In the genomic region with DNA sequence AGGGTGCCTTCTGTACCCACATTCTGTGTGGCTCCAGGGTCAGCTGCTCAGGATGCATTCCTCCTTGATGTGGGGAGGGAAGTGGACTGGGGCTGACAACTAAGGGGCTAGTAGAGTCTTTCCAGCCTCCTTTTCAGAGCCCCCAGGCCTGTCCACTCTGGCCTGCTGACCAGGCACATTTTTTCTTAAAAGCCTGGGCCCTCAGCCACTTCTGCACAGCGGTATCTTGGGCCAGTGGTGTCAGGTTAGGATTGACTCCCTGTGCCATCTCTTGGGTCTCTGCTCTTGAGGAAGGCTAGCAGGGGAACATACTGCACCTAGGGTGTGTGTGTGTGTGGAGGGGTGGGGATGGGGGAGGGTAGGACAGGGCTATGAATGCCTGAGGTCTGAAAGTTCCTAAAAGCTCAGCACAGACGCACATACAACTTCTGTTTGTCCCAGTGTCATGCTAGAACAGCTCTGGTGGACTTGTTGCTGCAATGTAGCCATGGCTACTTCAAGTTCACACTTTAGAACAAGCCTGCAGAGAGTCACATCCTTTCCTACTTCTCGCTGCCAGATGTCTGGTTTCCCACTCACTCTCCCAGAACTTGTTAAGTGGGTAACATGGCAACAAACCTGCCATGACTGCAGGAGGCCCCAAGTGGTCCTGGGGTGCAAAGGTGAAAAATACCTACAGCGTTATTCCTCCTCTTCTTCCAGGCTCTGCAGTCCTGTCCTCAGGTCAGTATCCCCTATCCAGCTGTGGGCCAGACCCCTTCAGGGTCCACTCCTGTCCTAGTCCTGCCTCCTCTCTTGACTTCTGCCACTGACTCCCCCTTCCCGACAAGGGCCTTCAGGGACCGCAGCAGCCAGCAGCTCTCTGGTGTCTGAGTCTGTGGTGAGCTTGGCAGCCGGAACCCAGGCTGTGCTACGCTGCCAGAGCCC, we compare ENCODE assay signal across 8 mouse cellular contexts. TPM values are rescaled to one million over a fixed set of nuclear protein-coding genes. Genes with fewer than 3 reads are reported as not detected.
DNase-seq lines count a peak whose midpoint lies in the region; ATAC-seq lines count a peak whose summit lies in the region.

No protein-coding gene starts in this region.

- H3K4me2 ChIP-seq in hindbrain, embryonic 13.5 days, result peak overlapping the region; percentile 60
- H3K4me2 ChIP-seq in midbrain, embryonic 11.5 days, result peak overlapping the region; percentile 76

- H3K27ac ChIP-seq in hindbrain, embryonic 13.5 days, result peak overlapping the region; percentile 35; the same call in 1 of the 2 replicates
- peak overlapping the region; percentile 48; the same call in 1 of the 2 replicates for H3K27ac ChIP-seq in midbrain, embryonic 11.5 days (ENCODE audit: low read depth, low read length)

- DNase-seq in cerebellum, adult 11-12 months, result peak; percentile 51
- no peak for DNase-seq in cerebellum, postnatal 25 days
- peak; percentile 7 for DNase-seq in retina, embryonic 14.5 days (ENCODE audit: low spot score)
- DNase-seq in retina, postnatal 1 day, result no peak
- peak; percentile 90 for DNase-seq in midbrain, embryonic 11.5 days (ENCODE audit: low spot score, missing footprints)
- DNase-seq in right cerebral cortex, postnatal 4 days, result no peak
- no peak for DNase-seq in layer of hippocampus, adult 11-12 months (ENCODE audit: low spot score)

- WGBS in hindbrain, embryonic 13.5 days, result 7% methylated on average over 8 of the region's 8 CpGs
- WGBS in midbrain, embryonic 11.5 days, result 9% methylated on average over 8 of the region's 8 CpGs

- H3K9ac ChIP-seq in hindbrain, embryonic 13.5 days, result peak overlapping the region; percentile 67
- H3K9ac ChIP-seq in midbrain, embryonic 11.5 days (ENCODE audit: low read length), result peak overlapping the region; percentile 73

- H3K9me3 ChIP-seq in hindbrain, embryonic 13.5 days, result no peaks in the 10 kb centered on the region
- no peaks in the 10 kb centered on the region for H3K9me3 ChIP-seq in midbrain, embryonic 11.5 days (ENCODE audit: control insufficient read depth, low read length)

- H3K27me3 ChIP-seq in hindbrain, embryonic 13.5 days, result peaks cover 22% of the 10 kb centered on the region
- peaks cover 7% of the 10 kb centered on the region; the same call in 1 of the 2 replicates for H3K27me3 ChIP-seq in midbrain, embryonic 11.5 days (ENCODE audit: control insufficient read depth, insufficient read depth, low read length)

- H3K4me1 ChIP-seq in hindbrain, embryonic 13.5 days (replicated peaks), result peaks cover 26% of the 10 kb centered on the region
- peaks cover 22% of the 10 kb centered on the region for H3K4me1 ChIP-seq in midbrain, embryonic 11.5 days (ENCODE audit: control insufficient read depth, insufficient read depth, low read length)

- peak overlapping the region; percentile 36 for H3K4me3 ChIP-seq in hindbrain, embryonic 13.5 days
- peak overlapping the region; percentile 39 for H3K4me3 ChIP-seq in midbrain, embryonic 11.5 days (ENCODE audit: low read depth, low read length)

- no peaks in the 10 kb centered on the region for H3K36me3 ChIP-seq in hindbrain, embryonic 13.5 days
- no peaks in the 10 kb centered on the region for H3K36me3 ChIP-seq in midbrain, embryonic 11.5 days (ENCODE audit: control insufficient read depth, insufficient read depth, low read length)

- no peak for ATAC-seq in hindbrain, embryonic 13.5 days (ENCODE audit: low FRiP score)
- peak; percentile 9 for ATAC-seq in midbrain, embryonic 11.5 days (ENCODE audit: low FRiP score)

RNA-seq across cellular contexts. Expression of a gene that starts 0.9 kb away (rescaled TPM):
- polyA plus RNA-seq in hindbrain, embryonic 13.5 days (2015; fragmentation: Nextera tagmentation; extraction: Ambion mirVana), result 30.8 and 34.4 TPM in 2 replicates
- 37.7 and 41.9 TPM in 2 replicates for polyA plus RNA-seq in midbrain, embryonic 11.5 days (2014; fragmentation: Nextera tagmentation; extraction: Ambion mirVana)

RNA-seq across cellular contexts. Expression of a gene that starts 6.9 kb away (rescaled TPM):
- polyA plus RNA-seq in hindbrain, embryonic 13.5 days (2015; fragmentation: Nextera tagmentation; extraction: Ambion mirVana), result 7.8 and 8.5 TPM in 2 replicates
- polyA plus RNA-seq in midbrain, embryonic 11.5 days (2014; fragmentation: Nextera tagmentation; extraction: Ambion mirVana), result 8.6 and 10.7 TPM in 2 replicates

RNA-seq across cellular contexts. Expression of a gene that starts 9.3 kb away (rescaled TPM):
- polyA plus RNA-seq in hindbrain, embryonic 13.5 days (2015; fragmentation: Nextera tagmentation; extraction: Ambion mirVana), result 142 and 148 TPM in 2 replicates
- polyA plus RNA-seq in midbrain, embryonic 11.5 days (2014; fragmentation: Nextera tagmentation; extraction: Ambion mirVana), result 113 and 128 TPM in 2 replicates

RNA-seq across cellular contexts. Expression of a gene that starts 22.8 kb away (rescaled TPM):
- 0.47 and 0.57 TPM in 2 replicates for polyA plus RNA-seq in hindbrain, embryonic 13.5 days (2015; fragmentation: Nextera tagmentation; extraction: Ambion mirVana)
- polyA plus RNA-seq in midbrain, embryonic 11.5 days (2014; fragmentation: Nextera tagmentation; extraction: Ambion mirVana), result 0.34 and 0.59 TPM in 2 replicates

RNA-seq across cellular contexts. Expression of a gene that starts 28.1 kb away (rescaled TPM):
- 171 and 173 TPM in 2 replicates for polyA plus RNA-seq in hindbrain, embryonic 13.5 days (2015; fragmentation: Nextera tagmentation; extraction: Ambion mirVana)
- 146 and 157 TPM in 2 replicates for polyA plus RNA-seq in midbrain, embryonic 11.5 days (2014; fragmentation: Nextera tagmentation; extraction: Ambion mirVana)

Comparison
In these comparisons a context has a peak if more than half of its experiments do, and no peak if none do; other contexts are left out.
1. DNase-seq: peak in cerebellum, adult 11-12 months (single experiment), retina, embryonic 14.5 days (single experiment) and midbrain, embryonic 11.5 days (single experiment); none in cerebellum, postnatal 25 days (0 of 2), retina, postnatal 1 day (single experiment), right cerebral cortex, postnatal 4 days (single experiment) and layer of hippocampus, adult 11-12 months (single experiment).